Mouse (Mus musculus): ENCODE measurements around the gene Pole2. TPM values are rescaled to one million over a fixed set of nuclear protein-coding genes. Genes with fewer than 3 reads are reported as not detected.
A peak's percentile ranks its signal among the peaks of the same experiment; 100 is the strongest.

The Pole2 gene
- total RNA-seq, 1 experiment from 2014 or later: 6.4 TPM

GRCm38 (mm10) chr12:69213186-69213777 lies 14.7 kb downstream of the Pole2 start:
- ATAC-seq (ENCODE audit: extremely low read depth, insufficient number of reproducible peaks, low FRiP score, poor library complexity, severe bottlenecking): no peak

- ATAC-seq (ENCODE audit: extremely low read depth, insufficient number of reproducible peaks, low FRiP score, poor library complexity, severe bottlenecking): no peak
Observed at GRCm38 (mm10) chr12:69211057-69211456, 16.9 kb downstream of the Pole2 start.

- ATAC-seq (ENCODE audit: extremely low read depth, insufficient number of reproducible peaks, low FRiP score, poor library complexity, severe bottlenecking): no peak
Observed at GRCm38 (mm10) chr12:69210056-69210979, 17.7 kb downstream of the Pole2 start.

GRCm38 (mm10) chr12:69208520-69208919 lies 19.5 kb downstream of the Pole2 start:
- no peak for ATAC-seq (ENCODE audit: extremely low read depth, insufficient number of reproducible peaks, low FRiP score, poor library complexity, severe bottlenecking)

- ATAC-seq (ENCODE audit: extremely low read depth, insufficient number of reproducible peaks, low FRiP score, poor library complexity, severe bottlenecking): no peak
Observed at GRCm38 (mm10) chr12:69207926-69208325, 20.1 kb downstream of the Pole2 start.

GRCm38 (mm10) chr12:69207396-69207795 lies 20.6 kb downstream of the Pole2 start:
- no peak for ATAC-seq (ENCODE audit: extremely low read depth, insufficient number of reproducible peaks, low FRiP score, poor library complexity, severe bottlenecking)

- no peak for ATAC-seq (ENCODE audit: extremely low read depth, insufficient number of reproducible peaks, low FRiP score, poor library complexity, severe bottlenecking)
Observed at GRCm38 (mm10) chr12:69204052-69204833, 23.8 kb downstream of the Pole2 start, which contains the start of gene Gm49384. Gene Gm49384, minus strand, starts transcription at chr12:69204267.

GRCm38 (mm10) chr12:69198985-69199384 lies 29.0 kb downstream of the Pole2 start:
- ATAC-seq (ENCODE audit: extremely low read depth, insufficient number of reproducible peaks, low FRiP score, poor library complexity, severe bottlenecking): no peak

- 0 out of 2 replicates have a peak, but pooled peaks have one; percentile 7 for ATAC-seq (ENCODE audit: extremely low read depth, insufficient number of reproducible peaks, low FRiP score, poor library complexity, severe bottlenecking)
Observed at GRCm38 (mm10) chr12:69198164-69198535, 29.8 kb downstream of the Pole2 start, which contains the start of gene Dnaaf2. Gene Dnaaf2, minus strand, starts transcription at chr12:69198429.

- ATAC-seq (ENCODE audit: extremely low read depth, insufficient number of reproducible peaks, low FRiP score, poor library complexity, severe bottlenecking): peak; percentile 55
Observed at GRCm38 (mm10) chr12:69197378-69198163, 30.4 kb downstream of the Pole2 start.

- peak; percentile 73 for ATAC-seq (ENCODE audit: extremely low read depth, insufficient number of reproducible peaks, low FRiP score, poor library complexity, severe bottlenecking)
Observed at GRCm38 (mm10) chr12:69196444-69197377, 31.3 kb downstream of the Pole2 start, which contains the start of gene Gm49383. Gene Gm49383, minus strand, starts transcription at chr12:69197104.

- no peak for ATAC-seq (ENCODE audit: extremely low read depth, insufficient number of reproducible peaks, low FRiP score, poor library complexity, severe bottlenecking)
Observed at GRCm38 (mm10) chr12:69192637-69193036, 35.4 kb downstream of the Pole2 start.

- ATAC-seq (ENCODE audit: extremely low read depth, insufficient number of reproducible peaks, low FRiP score, poor library complexity, severe bottlenecking): no peak
Observed at GRCm38 (mm10) chr12:69191396-69191795, 36.6 kb downstream of the Pole2 start.

- 0 out of 2 replicates have a peak, but pooled peaks have one; percentile 44 for ATAC-seq (ENCODE audit: extremely low read depth, insufficient number of reproducible peaks, low FRiP score, poor library complexity, severe bottlenecking)
Observed at GRCm38 (mm10) chr12:69190522-69190921, 37.5 kb downstream of the Pole2 start.

- no peak for ATAC-seq (ENCODE audit: extremely low read depth, insufficient number of reproducible peaks, low FRiP score, poor library complexity, severe bottlenecking)
Observed at GRCm38 (mm10) chr12:69190074-69190473, 37.9 kb downstream of the Pole2 start.

- ATAC-seq (ENCODE audit: extremely low read depth, insufficient number of reproducible peaks, low FRiP score, poor library complexity, severe bottlenecking): no peak
Observed at GRCm38 (mm10) chr12:69186811-69187471, 41.1 kb downstream of the Pole2 start.

- ATAC-seq (ENCODE audit: extremely low read depth, insufficient number of reproducible peaks, low FRiP score, poor library complexity, severe bottlenecking): no peak
Observed at GRCm38 (mm10) chr12:69185371-69185770, 42.6 kb downstream of the Pole2 start.

Data from neutrophil, adult 5-6 weeks (primary cell).